Mouse (Mus musculus): ENCODE measurements around the gene Zfp607a. TPM values are rescaled to one million over a fixed set of nuclear protein-coding genes. Genes with fewer than 3 reads are reported as not detected.

The Zfp607a gene
- polyA plus RNA-seq, 1 experiment from 2014 or later, result 2.6 TPM

DNA sequence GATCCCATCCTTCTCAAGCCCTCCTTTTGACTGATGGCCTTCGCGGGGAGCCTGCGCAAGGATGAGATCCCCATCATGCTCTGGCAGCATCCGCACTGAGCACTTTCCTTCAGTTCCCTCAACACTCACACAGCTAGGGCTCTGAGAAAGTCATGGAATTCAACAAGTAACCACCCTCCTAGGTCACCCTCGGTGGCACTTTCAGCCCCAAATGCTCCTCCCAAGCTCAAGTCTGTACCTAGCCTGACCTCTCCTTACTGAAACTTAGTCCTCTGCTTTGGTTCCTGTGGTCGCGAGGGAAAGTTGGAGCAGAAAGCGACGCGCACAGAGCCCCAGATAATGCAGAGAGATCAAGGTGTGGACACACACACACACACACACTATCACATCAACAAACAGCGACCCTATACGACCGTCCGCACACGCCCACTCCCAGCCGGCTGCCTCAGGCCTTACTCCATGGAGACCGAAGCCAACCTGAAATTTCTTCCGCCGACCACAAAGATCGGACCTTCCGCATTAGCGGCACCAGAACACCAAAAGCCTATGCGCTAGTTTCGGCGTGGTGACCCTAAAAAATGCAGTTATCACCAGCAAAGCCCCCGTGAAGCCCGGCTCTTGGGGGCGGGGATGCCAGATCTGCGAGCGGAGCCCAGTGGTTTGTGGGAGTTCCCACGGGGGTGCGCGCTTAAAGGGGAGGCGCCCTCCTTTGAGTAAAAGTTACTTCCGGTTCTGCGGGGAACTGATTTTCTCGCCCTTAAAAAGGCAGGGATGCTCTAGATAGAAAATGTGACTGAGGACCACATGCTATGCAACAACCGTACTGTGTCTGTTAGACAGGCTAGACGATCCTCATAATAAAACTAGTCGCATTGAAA is 71.7 kb downstream of the Zfp607a start, which contains the start of gene Zfp974:
Gene Zfp974 (minus strand): TSS at position 643 of the 878 bp plus-strand sequence.
- peak; percentile 87 for ATAC-seq (ENCODE audit: low FRiP score)
- WGBS, result 4% methylated on average over 40 of the region's 40 CpGs
- Histone ChIP-seq H3K27ac (ENCODE audit: low read depth, low read length) (no peak within 1 kb of the TSS), H3K9ac (ENCODE audit: low read depth, low read length) (peak within 1 kb of the TSS; percentile 76), H3K4me1 (replicated peaks; ENCODE audit: control insufficient read depth, insufficient read depth, low read length) (no peaks in the 10 kb centered on the region; the same call in 1 of the 2 replicates), H3K4me3 (ENCODE audit: low read depth, low read length) (peak within 1 kb of the TSS; percentile 70), H3K36me3 (ENCODE audit: control insufficient read depth, insufficient read depth, low read length) (no peaks in the 10 kb centered on the region), H3K9me3 (ENCODE audit: control insufficient read depth, low read length) (no peaks in the 10 kb centered on the region), H3K4me2 (replicated peaks; ENCODE audit: low read depth, low read length) (peak within 1 kb of the TSS; percentile 83), H3K27me3 (ENCODE audit: control insufficient read depth, insufficient read depth, low read length) (no peaks in the 10 kb centered on the region)
- DNase-seq (ENCODE audit: low spot score), result peak; percentile 83

Other genes with a start within 250 kb of the Zfp607a start
- 11.2 and 13.4 TPM in 2 replicates for gene Ttc9b, start 203.6 kb upstream of the Zfp607a start, polyA plus RNA-seq (2014; fragmentation: Nextera tagmentation; extraction: Ambion mirVana)
- 6.2 and 8.8 TPM in 2 replicates for gene Map3k10, start 182.9 kb upstream of the Zfp607a start, polyA plus RNA-seq (2014; fragmentation: Nextera tagmentation; extraction: Ambion mirVana)
- 7.3 and 8.5 TPM in 2 replicates for gene Zfp607b, start 168.2 kb upstream of the Zfp607a start, polyA plus RNA-seq (2014; fragmentation: Nextera tagmentation; extraction: Ambion mirVana)
- gene Zfp60, start 126.1 kb upstream of the Zfp607a start, polyA plus RNA-seq (2014; fragmentation: Nextera tagmentation; extraction: Ambion mirVana), result 90.6 and 93.9 TPM in 2 replicates
- 2.4 and 2.6 TPM in 2 replicates for gene Zfp626, start 50.3 kb upstream of the Zfp607a start, polyA plus RNA-seq (2014; fragmentation: Nextera tagmentation; extraction: Ambion mirVana)
- gene Zfp59, start 18.9 kb upstream of the Zfp607a start, polyA plus RNA-seq (2014; fragmentation: Nextera tagmentation; extraction: Ambion mirVana), result 12.5 and 12.9 TPM in 2 replicates
- 15.2 and 15.8 TPM in 2 replicates for gene Zfp974, start 71.9 kb downstream of the Zfp607a start, polyA plus RNA-seq (2014; fragmentation: Nextera tagmentation; extraction: Ambion mirVana)
- gene Zfp780b, start 121.6 kb downstream of the Zfp607a start, polyA plus RNA-seq (2014; fragmentation: Nextera tagmentation; extraction: Ambion mirVana), result 21.0 and 27.2 TPM in 2 replicates
- gene Zfp850, start 156.6 kb downstream of the Zfp607a start, polyA plus RNA-seq (2014; fragmentation: Nextera tagmentation; extraction: Ambion mirVana), result 7.1 and 9.3 TPM in 2 replicates
- gene Psmc4, start 192.6 kb downstream of the Zfp607a start, polyA plus RNA-seq (2014; fragmentation: Nextera tagmentation; extraction: Ambion mirVana), result 415 and 426 TPM in 2 replicates
- gene Fcgbp, start 213.7 kb downstream of the Zfp607a start, polyA plus RNA-seq (2014; fragmentation: Nextera tagmentation; extraction: Ambion mirVana), result 0.27 and 0.43 TPM in 2 replicates

All from hindbrain, embryonic 11.5 days (tissue).